Comparison of ENCODE assay signal across 8 mouse cellular contexts in genomic region chrX:169994866-169995711, GRCm38 (mm10). TPM values are rescaled to one million over a fixed set of nuclear protein-coding genes. Genes with fewer than 3 reads are reported as not detected.
DNase-seq lines count a peak whose midpoint lies in the region; ATAC-seq and TF ChIP-seq lines count a peak whose summit lies in the region.
"Not testable (repeated sequence)": the region's sequence is repeated elsewhere in the genome, so short reads cannot be mapped to it uniquely, and the experiment has no call there.

No protein-coding gene starts in this region.

- TF ChIP-seq CTCF in MEL (IDR thresholded peaks at IDR 0.05 in 2 of 3, conservative IDR thresholded peaks at IDR 0.05 in 1 of 3; ENCODE audit: control insufficient read depth in 1 of 3, insufficient read depth in 1 of 3, low read depth in 2 of 3, low read length in 3 of 3, poor library complexity in 1 of 3, severe bottlenecking in 1 of 3): peak in 1 of 3 experiments; percentile 2; a peak in 1 of 6 replicates

- TF ChIP-seq EP300 in MEL (IDR thresholded peaks at IDR 0.05; ENCODE audit: low read depth in 1 of 2, low read length in 2 of 2): not testable (repeated sequence)

- H3K4me1 ChIP-seq in MEL (ENCODE audit: control insufficient read depth in 1 of 2, insufficient read depth in 2 of 2, low read length in 2 of 2); forebrain, embryonic 14.5 days (ENCODE audit: control insufficient read depth, insufficient read depth, low read length); liver, embryonic 11.5 days (replicated peaks; ENCODE audit: control insufficient read depth, insufficient read depth, low read length): not testable (repeated sequence)

- H3K27ac ChIP-seq in MEL (ENCODE audit: control insufficient read depth, low read depth, low read length); forebrain, embryonic 14.5 days (ENCODE audit: low read depth, low read length); liver, embryonic 11.5 days (ENCODE audit: low read depth, low read length): not testable (repeated sequence)

- not testable (repeated sequence) for TF ChIP-seq RAD21 in MEL (IDR thresholded peaks at IDR 0.05; ENCODE audit: low read depth, low read length)

- H3K4me2 ChIP-seq in forebrain, embryonic 14.5 days (ENCODE audit: low read length); liver, embryonic 11.5 days: not testable (repeated sequence)

- not testable (repeated sequence) for H3K9ac ChIP-seq in MEL (ENCODE audit: control insufficient read depth, low read depth, low read length, poor library complexity, severe bottlenecking); forebrain, embryonic 14.5 days (ENCODE audit: low read length); liver, embryonic 11.5 days (ENCODE audit: low read depth, low read length)

- DNase-seq in 3134 (ENCODE audit: extremely low read depth, insufficient read length, low spot score) (peak; percentile 68), MEL (ENCODE audit: low read depth, low spot score) (peak; percentile 93)
- peak; percentile 88 for DNase-seq in c-Kit-positive CD71-positive TER-119-positive erythroid progenitor cells, embryonic 14.5 days (ENCODE audit: low spot score)
- peak; percentile 10 for DNase-seq in forebrain, embryonic 14.5 days (ENCODE audit: low spot score)
- DNase-seq in induced T-regulatory cell, adult 2 months (ENCODE audit: low read depth): peak; percentile 94
- peak; percentile 40 for DNase-seq in liver, embryonic 11.5 days (ENCODE audit: low spot score)
- DNase-seq in naive thymus-derived CD4-positive, alpha-beta T cell, adult 2 months (ENCODE audit: low read depth): peak; percentile 79
- DNase-seq in testis, postnatal 10 days (ENCODE audit: low spot score): peak; percentile 33

- not testable (repeated sequence) for H3K27me3 ChIP-seq in MEL (ENCODE audit: control insufficient read depth in 1 of 2, insufficient read depth in 2 of 2, low read length in 2 of 2); forebrain, embryonic 14.5 days (replicated peaks; ENCODE audit: control insufficient read depth, insufficient read depth, low read length); liver, embryonic 11.5 days (replicated peaks; ENCODE audit: control insufficient read depth, insufficient read depth, low read length)

- not testable (repeated sequence) for H3K4me3 ChIP-seq in MEL (ENCODE audit: control insufficient read depth in 1 of 2, insufficient read depth in 1 of 2, low read depth in 2 of 2, low read length in 2 of 2); forebrain, embryonic 14.5 days (ENCODE audit: low read depth, low read length); liver, embryonic 11.5 days (ENCODE audit: low read depth, low read length)

- not testable (repeated sequence) for TF ChIP-seq POLR2A in MEL (IDR thresholded peaks at IDR 0.05; ENCODE audit: control insufficient read depth in 1 of 2, insufficient read depth in 1 of 2, low read depth in 1 of 2, low read length in 2 of 2, poor library complexity in 1 of 2)

- H3K9me3 ChIP-seq in MEL (replicated peaks; ENCODE audit: insufficient read depth, low read length): not testable (repeated sequence)
- H3K9me3 ChIP-seq in forebrain, embryonic 14.5 days (replicated peaks; ENCODE audit: control insufficient read depth, low read length): peaks cover 57% of the 10 kb centered on the region
- H3K9me3 ChIP-seq in liver, embryonic 11.5 days (ENCODE audit: control insufficient read depth, low read length): peaks cover 27% of the 10 kb centered on the region

- not testable (repeated sequence) for ATAC-seq in forebrain, embryonic 14.5 days; liver, embryonic 11.5 days (replicated peaks; ENCODE audit: low FRiP score)

- not testable (repeated sequence) for H3K79me2 ChIP-seq in MEL (ENCODE audit: control insufficient read depth, insufficient read depth, low read length, poor library complexity)

- 49% methylated on average over 2 of the region's 2 CpGs for WGBS in forebrain, embryonic 14.5 days
- 36% methylated on average over 2 of the region's 2 CpGs for WGBS in liver, embryonic 11.5 days

- H3K36me3 ChIP-seq in MEL (ENCODE audit: control insufficient read depth in 1 of 2, insufficient read depth in 2 of 2, low read length in 2 of 2): not testable (repeated sequence)
- peaks cover 10% of the 10 kb centered on the region for H3K36me3 ChIP-seq in forebrain, embryonic 14.5 days (ENCODE audit: control insufficient read depth, insufficient read depth, low read length)
- peaks cover 11% of the 10 kb centered on the region for H3K36me3 ChIP-seq in liver, embryonic 11.5 days (ENCODE audit: control insufficient read depth, insufficient read depth, low read length)

TF ChIP-seq in MEL, 35 proteins besides CTCF, POLR2A, EP300 and RAD21:
- TF ChIP-seq TAL1 (IDR thresholded peaks at IDR 0.05; ENCODE audit: low read length) (0 out of 2 replicates have a peak, but pooled peaks have one; percentile 6), POLR2AphosphoS5 (IDR thresholded peaks at IDR 0.05; ENCODE audit: borderline replicate concordance, low read depth, low read length) (0 out of 2 replicates have a peak, but pooled peaks have one; percentile 61)
TF ChIP-seq in MEL: peak in this region for 2; not testable (repeated sequence) for 33.

RNA-seq across cellular contexts. Expression of gene Gm21887, which starts 14.4 kb away (rescaled TPM):
- total RNA-seq in MEL (2012; rRNA removed): 2.5 and 4.7 TPM in 2 replicates
- 10 to 100 TPM in 1 of 2 experiments, not detected in 1; 88.8 TPM for polyA plus RNA-seq in MEL (2012; ENCODE audit: insufficient read depth in 1 of 2, insufficient read length in 2 of 2, low read depth in 1 of 2, low replicate concordance in 2 of 2, missing spikeins in 1 of 2)
- polyA plus RNA-seq in forebrain, embryonic 14.5 days (2014; fragmentation: Nextera tagmentation; extraction: Ambion mirVana): 77.4 and 108 TPM in 2 replicates
- polyA plus RNA-seq in liver, embryonic 11.5 days (2014; fragmentation: Nextera tagmentation; extraction: Ambion mirVana): 217 and 306 TPM in 2 replicates

Comparison
In these comparisons a context has a peak if more than half of its experiments do, and no peak if none do; other contexts are left out.
1. DNase-seq: peak in every context shown above with its lines; median percentile 94 in induced T-regulatory cell, adult 2 months; 93 in MEL; 88 in c-Kit-positive CD71-positive TER-119-positive erythroid progenitor cells, embryonic 14.5 days; 79 in naive thymus-derived CD4-positive, alpha-beta T cell, adult 2 months; 68 in 3134; 40 in liver, embryonic 11.5 days; 33 in testis, postnatal 10 days; 10 in forebrain, embryonic 14.5 days.